Mouse (Mus musculus): ENCODE measurements around the gene Hdhd5. TPM values are rescaled to one million over a fixed set of nuclear protein-coding genes. Genes with fewer than 3 reads are reported as not detected.

The Hdhd5 gene
- polyA plus RNA-seq, 1 experiment = 33.0 TPM

DNA sequence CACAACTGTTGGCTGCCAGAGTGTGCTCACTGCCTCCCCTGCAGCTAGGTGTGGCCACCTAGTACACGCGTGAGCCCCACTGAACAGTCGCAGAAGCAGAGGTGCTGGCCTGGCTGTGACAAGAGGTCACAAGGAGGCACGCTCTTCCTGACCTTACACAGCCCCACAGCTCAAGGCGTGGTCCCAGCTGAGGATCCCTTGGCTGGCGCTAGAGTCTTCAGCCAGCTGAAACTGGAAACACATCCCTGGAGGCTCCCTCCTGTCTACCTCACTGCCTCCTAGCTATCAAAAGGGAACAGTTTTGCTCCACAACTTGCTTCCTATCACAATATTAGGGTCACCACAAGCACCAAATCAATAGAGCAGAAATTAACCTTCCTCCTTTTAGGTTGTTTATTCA is 19.9 kb downstream of the Hdhd5 start:
- H3K36me3 ChIP-seq (ENCODE audit: control insufficient read depth, insufficient read depth, low read length) = 0 out of 2 replicates have a peak, but pooled peaks cover 1% of the 10 kb centered on the region
- no peak for TF ChIP-seq POLR2A (IDR thresholded peaks at IDR 0.05; ENCODE audit: control insufficient read depth, low read depth, low read length)
- no peak for TF ChIP-seq CTCF (IDR thresholded peaks at IDR 0.05; ENCODE audit: control insufficient read depth, insufficient read depth, insufficient replicate concordance, low read depth, low read length)
- no peaks in the 10 kb centered on the region for H3K4me1 ChIP-seq (ENCODE audit: control insufficient read depth, insufficient read depth, low read length)
- H3K4me3 ChIP-seq (ENCODE audit: control insufficient read depth, low read depth, low read length) = no peak overlapping the region
- H3K27me3 ChIP-seq (ENCODE audit: control insufficient read depth, insufficient read depth, low read length) = no peaks in the 10 kb centered on the region
- H3K27ac ChIP-seq (ENCODE audit: control insufficient read depth, insufficient read depth, low read depth, low read length) = no peak overlapping the region

- H3K27ac ChIP-seq (ENCODE audit: control insufficient read depth, insufficient read depth, low read depth, low read length) = no peak overlapping the region
- no peak overlapping the region for H3K4me3 ChIP-seq (ENCODE audit: control insufficient read depth, low read depth, low read length)
- H3K36me3 ChIP-seq (ENCODE audit: control insufficient read depth, insufficient read depth, low read length) = 0 out of 2 replicates have a peak, but pooled peaks cover 1% of the 10 kb centered on the region
- no peaks in the 10 kb centered on the region for H3K27me3 ChIP-seq (ENCODE audit: control insufficient read depth, insufficient read depth, low read length)
- TF ChIP-seq POLR2A (IDR thresholded peaks at IDR 0.05; ENCODE audit: control insufficient read depth, low read depth, low read length) (no peak), CTCF (IDR thresholded peaks at IDR 0.05; ENCODE audit: control insufficient read depth, insufficient read depth, insufficient replicate concordance, low read depth, low read length) (no peak)
- no peaks in the 10 kb centered on the region for H3K4me1 ChIP-seq (ENCODE audit: control insufficient read depth, insufficient read depth, low read length)
Measured at GRCm38 (mm10) chr6:120510425-120510824, 20.7 kb downstream of the Hdhd5 start.

GRCm38 (mm10) chr6:120509975-120510374 is 21.1 kb downstream of the Hdhd5 start:
- H3K4me1 ChIP-seq (ENCODE audit: control insufficient read depth, insufficient read depth, low read length) = no peaks in the 10 kb centered on the region
- no peak overlapping the region for H3K27ac ChIP-seq (ENCODE audit: control insufficient read depth, insufficient read depth, low read depth, low read length)
- no peak for TF ChIP-seq CTCF (IDR thresholded peaks at IDR 0.05; ENCODE audit: control insufficient read depth, insufficient read depth, insufficient replicate concordance, low read depth, low read length)
- no peak for TF ChIP-seq POLR2A (IDR thresholded peaks at IDR 0.05; ENCODE audit: control insufficient read depth, low read depth, low read length)
- H3K36me3 ChIP-seq (ENCODE audit: control insufficient read depth, insufficient read depth, low read length) = 0 out of 2 replicates have a peak, but pooled peaks cover 1% of the 10 kb centered on the region
- H3K27me3 ChIP-seq (ENCODE audit: control insufficient read depth, insufficient read depth, low read length) = no peaks in the 10 kb centered on the region
- no peak overlapping the region for H3K4me3 ChIP-seq (ENCODE audit: control insufficient read depth, low read depth, low read length)

DNA sequence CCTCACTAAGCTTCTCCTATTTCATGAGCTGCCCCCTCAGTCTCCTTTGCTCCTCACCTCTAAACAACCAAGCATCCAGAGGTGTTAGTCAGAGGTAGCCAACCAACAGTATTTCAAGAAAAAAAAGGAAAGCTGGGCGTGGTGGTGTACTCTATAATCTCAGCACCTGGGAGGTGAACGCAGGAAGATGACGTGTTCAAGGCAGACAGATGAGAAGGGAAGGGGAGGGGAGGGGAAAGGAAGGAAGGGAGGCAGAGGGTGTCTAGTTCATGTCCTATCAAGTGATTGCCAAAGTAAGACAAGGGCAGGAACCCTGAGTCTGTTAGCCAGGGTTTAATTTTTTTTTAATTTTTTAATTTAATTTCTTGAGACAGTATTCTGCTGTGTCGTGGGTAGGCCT is 22.5 kb downstream of the Hdhd5 start:
- H3K27me3 ChIP-seq (ENCODE audit: control insufficient read depth, insufficient read depth, low read length) = no peaks in the 10 kb centered on the region
- H3K27ac ChIP-seq (ENCODE audit: control insufficient read depth, insufficient read depth, low read depth, low read length) = no peak overlapping the region
- no peak overlapping the region for H3K4me3 ChIP-seq (ENCODE audit: control insufficient read depth, low read depth, low read length)
- no peak for TF ChIP-seq CTCF (IDR thresholded peaks at IDR 0.05; ENCODE audit: control insufficient read depth, insufficient read depth, insufficient replicate concordance, low read depth, low read length)
- TF ChIP-seq POLR2A (IDR thresholded peaks at IDR 0.05; ENCODE audit: control insufficient read depth, low read depth, low read length) = no peak
- no peaks in the 10 kb centered on the region for H3K4me1 ChIP-seq (ENCODE audit: control insufficient read depth, insufficient read depth, low read length)
- H3K36me3 ChIP-seq (ENCODE audit: control insufficient read depth, insufficient read depth, low read length) = 0 out of 2 replicates have a peak, but pooled peaks cover 1% of the 10 kb centered on the region

DNA sequence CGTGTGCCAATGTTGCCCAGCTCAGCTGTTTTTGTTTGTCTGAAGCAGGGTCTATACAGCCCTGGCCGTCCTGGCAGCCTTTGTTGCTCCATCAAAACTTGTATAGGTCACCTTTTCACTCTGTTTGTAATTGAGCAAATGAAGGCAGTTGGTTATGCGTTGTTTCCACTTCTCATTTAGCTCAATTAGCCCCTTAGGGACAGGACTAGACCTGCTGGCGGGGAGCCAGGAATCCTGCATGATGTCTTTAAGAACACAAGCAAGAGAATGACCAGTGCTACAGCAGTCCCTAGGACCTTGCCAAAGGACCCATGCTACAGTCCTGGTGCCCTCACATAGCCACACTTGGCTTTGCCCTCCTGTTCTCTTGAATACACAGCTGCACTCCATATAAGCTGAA is 25.6 kb downstream of the Hdhd5 start:
- no peaks in the 10 kb centered on the region for H3K27me3 ChIP-seq (ENCODE audit: control insufficient read depth, insufficient read depth, low read length)
- H3K27ac ChIP-seq (ENCODE audit: control insufficient read depth, insufficient read depth, low read depth, low read length) = no peak overlapping the region
- no peaks in the 10 kb centered on the region for H3K4me1 ChIP-seq (ENCODE audit: control insufficient read depth, insufficient read depth, low read length)
- H3K4me3 ChIP-seq (ENCODE audit: control insufficient read depth, low read depth, low read length) = no peak overlapping the region
- TF ChIP-seq CTCF (IDR thresholded peaks at IDR 0.05; ENCODE audit: control insufficient read depth, insufficient read depth, insufficient replicate concordance, low read depth, low read length) (no peak), POLR2A (IDR thresholded peaks at IDR 0.05; ENCODE audit: control insufficient read depth, low read depth, low read length) (no peak)
- no peaks in the 10 kb centered on the region for H3K36me3 ChIP-seq (ENCODE audit: control insufficient read depth, insufficient read depth, low read length)

GRCm38 (mm10) chr6:120504051-120504450 is 27.1 kb downstream of the Hdhd5 start:
- TF ChIP-seq CTCF (IDR thresholded peaks at IDR 0.05; ENCODE audit: control insufficient read depth, insufficient read depth, insufficient replicate concordance, low read depth, low read length) (no peak), POLR2A (IDR thresholded peaks at IDR 0.05; ENCODE audit: control insufficient read depth, low read depth, low read length) (no peak)
- no peaks in the 10 kb centered on the region for H3K36me3 ChIP-seq (ENCODE audit: control insufficient read depth, insufficient read depth, low read length)

GRCm38 (mm10) chr6:120496544-120496943 is 34.6 kb downstream of the Hdhd5 start:
- TF ChIP-seq POLR2A (IDR thresholded peaks at IDR 0.05; ENCODE audit: control insufficient read depth, low read depth, low read length) = no peak
- no peak for TF ChIP-seq CTCF (IDR thresholded peaks at IDR 0.05; ENCODE audit: control insufficient read depth, insufficient read depth, insufficient replicate concordance, low read depth, low read length)
- Histone ChIP-seq H3K27ac (ENCODE audit: control insufficient read depth, insufficient read depth, low read depth, low read length) (no peak overlapping the region), H3K4me1 (ENCODE audit: control insufficient read depth, insufficient read depth, low read length) (peaks cover 9% of the 10 kb centered on the region), H3K27me3 (ENCODE audit: control insufficient read depth, insufficient read depth, low read length) (no peaks in the 10 kb centered on the region), H3K36me3 (ENCODE audit: control insufficient read depth, insufficient read depth, low read length) (no peaks in the 10 kb centered on the region), H3K4me3 (ENCODE audit: control insufficient read depth, low read depth, low read length) (no peak overlapping the region)

More at GRCm38 (mm10) chr6:120504051-120504450, 27.1 kb downstream of the Hdhd5 start:
- H3K27ac ChIP-seq (ENCODE audit: control insufficient read depth, insufficient read depth, low read depth, low read length) = no peak overlapping the region
- no peaks in the 10 kb centered on the region for H3K27me3 ChIP-seq (ENCODE audit: control insufficient read depth, insufficient read depth, low read length)
- H3K4me1 ChIP-seq (ENCODE audit: control insufficient read depth, insufficient read depth, low read length) = no peaks in the 10 kb centered on the region
- H3K4me3 ChIP-seq (ENCODE audit: control insufficient read depth, low read depth, low read length) = no peak overlapping the region

Data from testis, adult 2 months (tissue).